Mouse (Mus musculus) left cerebral cortex, postnatal 14 days (tissue): ENCODE data around the gene Daxx. TPM values are rescaled to one million over a fixed set of nuclear protein-coding genes. Genes with fewer than 3 reads are reported as not detected.
"Not testable (repeated sequence)": the region's sequence is repeated elsewhere in the genome, so short reads cannot be mapped to it uniquely, and the experiment has no call there.

ENCODE experiments used
- DNase-seq, 2 experiments: peaks; one replicate each; pipeline ENCODE4 v3.0.0; 2021 to 2022; ENCODE audit warnings: low spot score in 2 of 2, mixed read lengths in 1 of 2
- intact Hi-C: fragments of 180-260 bp; cut with DNase I; formaldehyde crosslinking; loops from one replicate; pipeline ENCODE4 v1.15.1; 2025
- long read RNA-seq, 2 experiments: library from polyadenylated mRNA; stranded (forward); transcript quantifications; one replicate each; pipeline ENCODE4 v2.0.0; 2021
- total RNA-seq, 2 experiments: library from RNA; stranded (reverse); gene quantifications; 2 replicates each; pipeline ENCODE4 v1.2.3; 2021

Daxx gene
- 10 to 100 TPM; 25.4 to 29.3 TPM for total RNA-seq
- long read RNA-seq, experiment 1, transcript Daxx-201 (8 exons, 2,581 nt): major isoform, 22 of 26 reads
- long read RNA-seq, experiment 1, partial matches to known transcripts: 1 of 26 reads
- long read RNA-seq, experiment 1, other reads (novel, unspliced or antisense): 3 of 26 reads
- long read RNA-seq, experiment 2, transcript Daxx-201 (8 exons, 2,581 nt): major isoform, 24 of 29 reads
- long read RNA-seq, experiment 2, partial matches to known transcripts: 0 of 29 reads
- long read RNA-seq, experiment 2, other reads (novel, unspliced or antisense): 5 of 29 reads

GRCm38 (mm10) chr17:33909077-33909868, at the start of gene Daxx:
Daxx (plus strand) TSS chr17:33909414.
- intact Hi-C loops: no loop called here
- DNase-seq: peak; percentile 98

DNA sequence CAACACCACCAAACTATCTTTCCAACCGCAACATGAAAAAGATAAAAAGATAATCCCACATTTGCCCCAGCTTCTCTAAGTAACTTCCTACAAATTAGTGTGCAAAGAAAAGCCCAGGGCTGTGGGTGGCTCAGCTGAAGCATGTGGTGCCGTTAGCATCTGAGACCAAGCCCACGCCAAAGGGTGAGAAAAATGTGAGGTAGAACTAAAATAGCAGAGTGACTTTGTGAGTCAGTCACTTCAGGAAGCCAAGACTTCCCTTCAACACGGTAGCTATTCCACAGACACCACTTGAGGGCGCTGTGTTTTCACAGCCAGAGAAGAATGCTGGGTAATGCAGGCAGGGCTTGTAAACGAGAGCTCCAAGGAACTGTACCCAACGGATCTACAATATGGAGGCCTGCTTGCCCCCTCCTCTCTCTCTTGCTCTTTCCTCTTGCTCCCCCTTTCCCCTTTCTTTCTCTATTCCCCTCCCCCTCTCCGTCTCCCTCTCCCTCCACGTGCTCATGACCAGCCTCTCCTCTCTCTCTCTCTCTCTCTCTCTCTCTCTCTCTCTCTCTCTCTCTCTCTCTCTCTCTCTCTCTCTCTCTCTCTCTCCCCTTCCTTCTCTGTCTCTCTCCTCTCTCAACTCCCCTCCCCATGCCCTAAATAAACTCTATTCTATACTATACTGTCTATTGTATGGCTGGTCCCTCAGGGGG, 43.7 kb upstream of the Daxx start:
- intact Hi-C loops: no loop called here
- DNase-seq: peak; percentile 82 to 93

DNA sequence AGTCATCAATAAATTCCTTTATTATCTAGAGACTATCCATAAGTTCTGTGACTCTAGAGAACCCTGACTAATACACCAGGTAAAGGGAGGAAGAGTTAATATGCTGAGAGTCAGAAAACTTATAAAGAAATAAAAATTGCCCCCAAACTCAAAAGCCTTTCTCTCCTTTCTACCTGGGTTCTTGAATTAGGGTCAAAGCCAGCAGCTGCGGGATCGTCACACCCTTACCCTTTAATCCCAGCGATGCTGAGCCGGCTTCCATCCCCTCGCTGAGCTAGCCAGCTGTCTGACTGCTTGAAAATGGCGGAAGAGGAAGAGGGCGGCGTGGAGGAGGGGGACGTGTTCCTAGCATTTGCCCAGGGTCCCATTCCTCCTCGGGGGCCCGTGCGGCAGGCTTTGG, 35.7 kb upstream of the Daxx start, which contains the start of gene Gm7029:
Gene Gm7029 (plus strand): TSS at position 301 of the 400 bp plus-strand sequence.
- intact Hi-C loops, DNase-seq: not testable (repeated sequence)

DNA sequence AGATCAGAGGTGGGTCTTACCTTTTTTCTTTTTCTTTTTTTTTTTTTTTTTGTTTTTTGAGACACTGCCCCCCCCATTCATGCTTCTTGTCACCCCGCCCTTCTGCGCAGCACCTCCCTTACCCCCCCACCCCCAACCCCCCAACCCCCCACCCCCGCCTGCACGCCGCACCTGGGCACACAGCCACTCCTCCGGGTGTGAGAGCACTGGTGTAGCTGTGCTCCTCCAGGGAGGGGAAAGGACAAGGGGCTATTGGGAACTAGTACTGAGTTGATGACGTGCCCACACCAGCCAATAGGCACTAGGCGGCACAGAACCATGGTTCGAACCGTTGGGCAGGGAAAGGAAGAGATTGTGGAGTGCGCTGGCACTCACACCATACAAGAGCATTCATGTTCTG, 34.8 kb upstream of the Daxx start:
- intact Hi-C loops: no loop called here
- DNase-seq: no peak

- DNase-seq, intact Hi-C loops: not testable (repeated sequence)
Observed at GRCm38 (mm10) chr17:33875797-33876196, 33.4 kb upstream of the Daxx start.

DNA sequence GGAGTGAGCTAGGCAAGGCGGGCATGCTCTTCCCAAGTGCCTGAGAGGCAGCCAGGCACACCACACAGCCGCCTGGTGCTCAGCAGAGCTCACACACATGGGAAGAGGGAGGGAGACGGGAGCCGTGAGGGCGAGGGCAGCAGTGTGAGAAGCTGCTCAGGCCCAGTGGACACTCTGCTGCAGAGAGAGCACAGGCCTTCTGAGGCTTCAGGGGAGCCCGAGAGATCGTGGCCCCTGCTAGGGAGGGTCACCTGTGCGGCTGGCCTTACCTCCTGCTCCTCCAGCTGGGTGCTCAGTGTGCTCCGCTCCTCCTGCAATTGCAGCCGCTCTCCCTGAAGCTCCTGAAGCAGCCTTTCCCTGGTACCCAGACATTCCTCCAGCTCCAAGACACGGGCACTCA, 24.9 kb upstream of the Daxx start:
- intact Hi-C loops, DNase-seq: not testable (repeated sequence)

GRCm38 (mm10) chr17:33887802-33888201, 21.4 kb upstream of the Daxx start:
- DNase-seq, intact Hi-C loops: not testable (repeated sequence)

DNA sequence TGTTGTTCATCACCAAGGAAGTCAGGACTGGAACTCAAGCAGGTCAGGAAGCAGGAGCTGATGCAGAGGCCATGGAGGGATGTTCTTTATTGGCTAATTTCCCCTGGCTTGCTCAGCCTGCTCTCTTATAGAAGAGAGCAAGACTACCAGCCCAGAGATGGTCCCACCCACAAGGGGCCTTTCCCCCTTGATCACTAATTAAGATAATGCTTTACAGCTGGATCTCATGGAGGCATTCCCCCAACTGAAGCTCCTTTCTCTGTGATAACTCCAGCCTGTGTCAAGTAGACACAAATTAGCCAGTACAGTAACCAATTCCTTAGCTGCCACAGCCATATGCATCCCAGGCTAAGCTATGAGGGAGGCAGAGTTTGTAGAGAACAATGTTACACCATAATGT, 21.0 kb upstream of the Daxx start:
- intact Hi-C loops, DNase-seq: not testable (repeated sequence)

GRCm38 (mm10) chr17:33889941-33890532, 19.2 kb upstream of the Daxx start:
- intact Hi-C loops, DNase-seq: not testable (repeated sequence)

DNA sequence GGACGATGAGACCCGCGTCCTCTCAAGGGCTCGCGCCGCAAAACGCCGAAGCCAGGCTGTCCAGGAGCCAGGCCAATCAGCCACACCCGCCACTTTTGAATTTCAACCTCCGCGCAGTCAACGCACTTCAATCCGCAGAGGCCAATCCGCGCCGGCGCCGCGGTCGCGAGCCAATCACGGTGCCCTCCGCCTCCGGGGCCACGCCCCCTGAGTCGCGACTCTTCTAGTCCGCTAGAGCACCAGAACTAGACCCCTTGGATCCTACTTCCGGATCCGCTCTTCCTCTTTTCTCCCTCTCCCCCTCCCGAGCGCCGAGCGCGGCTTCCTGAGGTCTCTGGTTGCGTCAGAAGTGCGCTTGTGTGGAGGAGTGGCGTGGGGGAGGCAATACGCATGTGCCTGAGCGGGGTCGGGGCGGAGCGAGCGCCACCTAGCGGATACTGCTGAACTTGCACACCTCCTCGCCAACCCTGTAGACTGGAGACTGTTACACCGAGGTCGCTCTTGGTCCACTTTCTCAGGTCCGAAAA, 18.6 kb upstream of the Daxx start, which contains the start of gene Kifc1:
Gene Kifc1 (minus strand): TSS at position 129 of the 527 bp plus-strand sequence.
- intact Hi-C loops: no loop called here
- DNase-seq: peak; percentile 100

- intact Hi-C loops: no loop called here
- no peak for DNase-seq
Observed at GRCm38 (mm10) chr17:33891357-33891756, 17.9 kb upstream of the Daxx start.

DNA sequence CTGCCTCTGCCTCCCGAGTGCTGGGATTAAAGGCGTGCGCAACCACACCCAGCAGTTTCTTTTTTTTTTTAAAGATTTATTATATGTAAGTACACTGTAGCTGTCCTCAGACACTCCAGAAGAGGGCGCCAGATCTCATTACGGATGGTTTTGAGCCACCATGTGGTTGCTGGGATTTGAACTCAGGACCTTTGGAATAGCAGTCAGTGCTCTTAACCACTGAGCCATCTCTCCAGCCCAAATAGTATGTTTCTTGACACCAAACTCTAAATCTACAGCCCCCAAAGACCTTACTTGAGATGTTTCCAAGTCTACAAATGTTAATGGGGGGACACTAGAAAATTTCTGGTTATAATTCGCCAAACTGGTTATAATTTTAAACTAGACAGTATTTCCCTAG, 17.3 kb upstream of the Daxx start:
- intact Hi-C loops, DNase-seq: not testable (repeated sequence)

- intact Hi-C loops: no loop called here
- DNase-seq: no peak
Observed at GRCm38 (mm10) chr17:33892429-33892828, 16.8 kb upstream of the Daxx start.

GRCm38 (mm10) chr17:33893011-33893410, 16.2 kb upstream of the Daxx start:
- intact Hi-C loops, DNase-seq: not testable (repeated sequence)

DNA sequence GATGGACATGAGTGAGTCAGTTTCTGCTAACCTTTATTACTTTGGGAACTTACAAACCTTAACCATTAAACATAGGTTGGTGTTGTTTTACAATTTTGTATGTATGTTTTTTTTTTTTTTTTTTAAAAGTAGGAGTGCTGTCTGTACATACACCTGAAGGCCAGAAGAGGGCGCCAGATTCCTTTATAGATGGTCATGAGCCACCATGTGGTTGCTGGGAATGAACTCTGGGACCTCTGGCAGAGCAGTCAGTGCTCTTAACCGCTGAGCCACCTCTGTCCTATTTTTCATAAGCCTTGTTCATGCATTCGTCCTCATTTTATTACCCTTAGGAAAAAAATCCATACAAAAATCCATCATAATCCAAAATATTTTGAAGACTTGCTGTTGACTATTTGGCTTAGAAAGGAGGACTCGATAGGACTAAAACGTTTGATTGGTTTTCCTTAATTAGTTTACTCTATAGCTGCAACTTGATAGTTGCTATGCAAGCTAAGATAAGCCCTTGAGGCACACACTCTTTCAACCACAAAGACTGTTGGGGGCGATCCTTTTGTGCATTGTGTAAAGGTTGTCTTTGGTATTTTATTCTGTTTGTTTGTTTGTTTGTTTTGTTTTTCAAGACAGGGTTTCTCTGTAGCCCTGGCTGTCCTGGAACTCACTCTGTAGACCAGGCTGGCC, 12.0 kb upstream of the Daxx start:
- no peak for DNase-seq
- intact Hi-C loops: no loop called here

GRCm38 (mm10) chr17:33898193-33898592, 11.0 kb upstream of the Daxx start:
- DNase-seq, intact Hi-C loops: not testable (repeated sequence)

- no peak for DNase-seq
- intact Hi-C loops: no loop called here
Observed at GRCm38 (mm10) chr17:33899642-33900041, 9.6 kb upstream of the Daxx start.

GRCm38 (mm10) chr17:33900281-33900988, 8.8 kb upstream of the Daxx start:
- intact Hi-C loops: no loop called here
- no peak for DNase-seq
